Mouse (Mus musculus): ENCODE results near the gene Lysmd3.
"Not testable (repeated sequence)": the region's sequence is repeated elsewhere in the genome, so short reads cannot be mapped to it uniquely, and the experiment has no call there.

Gene Lysmd3

DNA sequence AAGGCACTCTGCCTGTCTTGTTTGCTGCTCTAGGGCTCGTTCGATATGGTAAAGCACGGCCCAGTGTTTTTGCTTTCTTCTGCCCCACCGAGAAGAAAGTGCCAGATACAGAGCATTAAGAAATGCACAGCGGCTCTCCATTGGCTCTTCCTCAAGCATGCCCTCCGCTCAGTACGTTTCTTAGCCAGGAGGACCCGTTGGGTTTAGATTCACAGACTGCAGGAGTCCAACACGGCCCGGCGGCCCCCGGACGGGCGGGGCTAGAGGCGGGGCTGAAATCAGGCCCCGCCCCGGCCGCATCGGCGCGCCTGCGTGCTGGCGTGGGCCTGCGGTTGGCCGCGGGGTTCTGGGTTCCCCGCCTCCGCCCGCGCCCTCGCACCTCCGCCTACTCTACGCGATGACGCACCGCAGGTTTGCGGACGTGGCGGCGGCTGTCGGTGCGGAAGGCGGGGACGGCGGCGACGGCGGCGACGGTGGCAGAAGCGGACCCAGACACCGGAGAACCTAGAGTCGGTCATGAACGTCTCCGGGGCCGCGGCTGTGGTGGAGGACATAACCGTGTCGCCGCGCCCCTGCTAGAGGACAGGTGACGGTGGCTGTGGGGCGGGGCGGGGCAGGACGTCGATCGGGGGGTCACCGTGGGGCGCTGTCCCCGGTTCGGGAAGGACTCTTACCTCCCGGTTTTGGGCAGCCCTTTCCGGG, at the start of gene Lysmd3:
Lysmd3 (plus strand) TSS at position 313 of the 702 bp plus-strand sequence.
- DNase-seq (ENCODE audit: low spot score): peak; percentile 95

DNA sequence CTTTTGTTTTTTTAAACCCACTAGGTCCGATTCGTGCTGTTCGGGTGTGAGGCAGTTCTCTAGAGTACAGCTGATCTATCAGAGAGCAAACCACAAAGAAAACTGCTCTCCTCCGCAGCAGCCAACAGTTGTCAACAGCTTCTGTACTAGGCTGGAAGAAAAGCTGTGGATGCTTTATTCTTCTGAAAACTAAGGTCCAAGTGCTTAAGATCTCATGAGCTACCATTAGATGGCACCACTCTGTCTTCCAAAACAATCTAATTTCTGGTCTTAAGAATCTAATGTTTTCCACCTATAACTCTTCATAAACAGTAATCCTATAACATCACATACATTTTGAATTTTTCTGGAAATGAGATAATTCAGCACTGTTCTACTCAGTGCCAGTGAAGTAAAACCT, 47.1 kb upstream of the Lysmd3 start:
- DNase-seq (ENCODE audit: low spot score): no peak

DNA sequence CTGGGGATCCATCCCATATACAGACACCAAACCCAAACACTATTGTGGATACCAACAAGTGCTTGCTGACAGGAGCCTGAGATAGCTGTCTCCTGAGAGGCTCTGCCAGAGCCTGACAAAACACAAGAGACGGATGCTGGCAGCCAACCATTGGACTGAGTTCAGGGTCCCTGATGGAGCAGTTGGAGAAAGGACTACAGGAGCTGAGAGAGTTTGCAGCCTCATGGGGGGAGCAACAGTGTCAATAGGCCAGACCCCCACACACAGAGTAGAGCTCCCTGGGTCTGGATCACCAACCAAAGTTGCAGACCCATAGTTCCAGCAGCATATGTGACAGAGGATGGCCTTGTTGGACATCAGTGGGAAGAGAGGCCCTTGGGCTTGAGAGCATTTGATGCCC, 29.6 kb upstream of the Lysmd3 start:
- not testable (repeated sequence) for DNase-seq (ENCODE audit: low spot score)

DNA sequence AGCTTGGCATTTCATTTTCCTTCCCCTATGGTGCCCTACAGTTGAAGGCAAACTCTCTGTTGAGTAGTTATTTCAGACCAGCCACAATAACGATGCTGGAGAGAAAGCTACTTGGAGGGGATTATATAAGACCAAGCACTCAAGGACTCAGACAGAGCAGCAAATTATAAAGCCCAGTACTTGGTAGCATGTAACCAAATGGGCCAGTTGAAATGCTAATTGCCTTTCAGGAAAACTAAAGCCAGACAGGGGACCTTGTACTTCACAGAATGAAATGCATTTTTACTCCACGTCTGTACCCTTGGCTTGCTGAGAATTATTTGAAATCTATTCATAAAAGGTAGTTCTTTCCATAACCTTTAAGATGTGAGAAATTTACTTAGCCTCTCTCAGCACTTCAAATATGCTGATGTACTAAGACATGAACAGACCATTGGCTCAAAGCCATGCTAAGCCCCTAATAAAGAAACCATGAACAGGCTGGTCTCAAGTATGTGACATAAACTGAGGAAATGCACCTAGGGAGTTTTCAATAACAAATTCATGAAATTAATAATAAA, 28.8 kb upstream of the Lysmd3 start:
- peak; percentile 32 for DNase-seq (ENCODE audit: low spot score)

DNA sequence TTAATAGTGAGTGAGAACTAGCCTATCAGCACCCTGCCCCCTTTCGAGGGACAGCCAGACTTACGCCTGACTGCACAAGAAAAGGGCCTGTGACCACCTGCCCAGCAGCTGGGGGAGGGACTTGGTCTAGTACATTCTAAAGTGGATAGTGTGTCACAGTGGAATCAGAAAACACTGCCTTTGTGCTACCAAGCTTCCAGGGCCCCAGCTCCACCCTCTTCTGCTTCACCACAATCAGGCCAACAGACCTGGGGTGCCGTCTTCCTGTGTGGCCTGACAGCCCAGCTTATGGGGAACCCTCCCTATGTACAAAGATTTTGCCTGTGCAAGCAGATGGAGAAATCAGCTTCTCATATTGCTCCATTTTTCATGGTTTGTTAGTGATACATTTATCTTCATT, 28.1 kb upstream of the Lysmd3 start:
- DNase-seq (ENCODE audit: low spot score): peak; percentile 84

DNA sequence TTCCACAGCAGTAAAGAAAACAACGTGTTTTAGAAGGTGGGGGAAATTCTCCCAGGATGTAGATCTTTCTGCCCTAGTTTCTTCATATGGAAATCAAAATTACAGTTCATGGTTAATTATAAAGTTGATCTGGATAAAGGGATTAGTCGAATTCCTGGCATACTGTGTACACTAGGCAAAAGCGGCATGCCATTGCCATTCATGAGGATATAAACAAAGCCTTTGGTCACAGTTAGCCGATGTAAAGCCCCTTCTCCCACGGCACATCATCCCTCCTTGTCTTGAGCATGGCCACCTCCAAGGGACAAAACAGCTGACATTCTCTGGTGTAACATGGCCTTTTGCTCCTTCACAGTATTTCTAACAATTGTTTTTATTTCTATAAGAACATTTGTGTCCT, 26.9 kb upstream of the Lysmd3 start:
- no peak for DNase-seq (ENCODE audit: low spot score)

DNA sequence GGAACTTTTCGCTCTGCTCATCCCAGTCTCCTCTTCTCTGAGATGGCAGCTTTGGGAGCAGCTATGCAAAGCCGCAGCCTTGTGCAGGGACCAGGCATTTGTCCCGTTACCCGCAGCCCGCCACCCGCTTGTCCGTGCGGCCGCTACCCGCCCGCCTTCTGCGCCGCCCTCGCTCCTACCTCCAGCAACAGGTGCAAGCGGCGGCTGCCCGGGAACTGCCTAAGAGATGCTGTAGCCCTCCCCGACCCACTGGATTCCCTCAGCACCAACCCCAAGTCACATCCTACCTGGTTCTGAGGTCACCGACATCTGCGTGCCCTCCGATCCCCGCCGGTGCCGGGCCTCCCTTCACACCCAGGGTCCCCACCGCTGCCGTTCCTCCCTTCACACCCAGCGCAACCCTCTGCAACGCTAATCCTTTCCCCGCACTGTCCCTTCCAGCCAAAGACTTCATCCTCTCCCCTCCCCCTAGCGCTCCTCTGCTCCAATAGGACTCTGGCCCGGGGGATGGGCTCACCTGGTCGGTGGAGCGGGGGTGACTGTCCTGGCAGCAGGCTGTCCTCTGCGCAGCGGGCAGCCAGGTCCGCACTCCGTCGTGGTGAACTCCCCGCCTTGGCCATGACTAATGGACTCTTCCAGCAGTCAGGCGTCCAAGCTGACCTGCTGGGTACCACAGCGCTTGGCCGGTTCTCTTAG, 24.6 kb upstream of the Lysmd3 start, which contains the start of gene Adgrv1:
Adgrv1 (minus strand) TSS at position 435 of the 696 bp plus-strand sequence.
- peak; percentile 97 for DNase-seq (ENCODE audit: low spot score)

DNA sequence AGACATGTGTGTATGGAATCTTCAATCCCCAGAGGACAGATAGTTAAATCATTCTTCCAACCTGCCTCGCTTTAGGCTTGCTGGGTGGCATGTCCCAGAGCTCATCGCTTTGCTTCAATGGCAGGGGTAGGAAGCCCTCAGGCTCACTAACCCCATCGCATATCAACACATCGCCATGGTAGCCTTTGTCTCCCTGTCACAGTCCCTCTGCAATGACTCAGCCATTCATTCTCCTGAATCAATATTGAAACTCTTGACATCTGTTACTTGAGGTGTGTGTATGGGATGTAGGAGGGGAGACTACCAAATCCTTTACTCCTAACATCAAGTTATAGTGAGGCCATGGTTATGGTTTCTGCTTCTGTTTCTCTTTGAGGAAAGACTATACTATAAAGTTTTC, 17.8 kb upstream of the Lysmd3 start:
- peak; percentile 50 for DNase-seq (ENCODE audit: low spot score)

DNA sequence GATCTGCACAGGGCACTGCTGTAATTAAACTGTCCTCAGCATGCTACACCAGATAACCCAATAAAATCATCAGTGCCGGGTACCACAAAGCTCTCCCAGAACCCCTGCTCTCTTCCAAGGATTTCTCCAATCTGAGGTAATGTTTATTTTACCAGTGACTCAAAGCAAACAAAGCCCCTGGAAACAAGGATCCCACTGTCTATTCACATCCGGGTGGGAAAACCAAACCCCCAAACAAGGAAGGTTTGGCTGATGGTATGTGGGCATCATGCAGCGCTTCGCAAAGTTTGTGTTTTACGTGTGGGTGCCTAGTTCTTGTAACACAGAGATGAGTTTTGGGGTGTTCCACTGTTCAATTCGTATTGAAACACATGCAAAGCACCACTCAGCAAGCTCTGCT, 16.6 kb upstream of the Lysmd3 start:
- no peak for DNase-seq (ENCODE audit: low spot score)

DNA sequence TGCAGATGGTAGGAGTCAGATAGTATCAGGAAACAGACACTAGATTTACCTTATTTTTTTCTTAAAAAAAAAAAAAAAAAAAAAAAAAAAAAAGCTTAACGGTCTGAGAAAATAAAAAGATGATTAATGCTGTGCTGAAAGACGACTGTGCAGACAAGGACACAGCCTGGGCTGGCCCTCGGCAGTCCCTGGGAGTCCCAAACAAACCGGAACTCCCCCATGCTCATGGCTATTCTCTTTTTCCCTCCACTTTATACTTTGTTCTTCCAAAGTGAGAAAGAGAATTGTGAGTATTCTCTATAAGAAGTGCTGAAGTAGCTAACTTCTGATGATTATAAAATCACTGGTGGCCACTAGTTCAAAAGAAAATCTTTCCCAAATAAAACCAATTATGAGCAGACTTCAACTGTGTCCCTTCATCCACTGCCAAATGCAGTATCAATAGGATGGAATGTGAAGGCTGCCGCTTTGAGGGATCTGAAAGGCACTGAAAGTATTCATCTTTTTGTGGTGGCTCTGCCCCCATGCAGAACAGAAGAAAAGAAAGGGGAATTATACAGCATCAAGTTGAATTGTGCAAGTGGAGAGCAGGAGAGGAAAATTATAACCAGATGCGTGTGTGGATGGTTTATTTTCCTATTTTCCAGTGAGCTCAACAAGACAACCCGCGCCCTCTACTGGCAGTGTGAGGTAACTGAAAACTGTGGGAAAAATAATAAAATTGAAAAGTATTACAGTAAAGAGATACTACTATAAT, 16.0 kb upstream of the Lysmd3 start:
- DNase-seq (ENCODE audit: low spot score): peak; percentile 85

DNA sequence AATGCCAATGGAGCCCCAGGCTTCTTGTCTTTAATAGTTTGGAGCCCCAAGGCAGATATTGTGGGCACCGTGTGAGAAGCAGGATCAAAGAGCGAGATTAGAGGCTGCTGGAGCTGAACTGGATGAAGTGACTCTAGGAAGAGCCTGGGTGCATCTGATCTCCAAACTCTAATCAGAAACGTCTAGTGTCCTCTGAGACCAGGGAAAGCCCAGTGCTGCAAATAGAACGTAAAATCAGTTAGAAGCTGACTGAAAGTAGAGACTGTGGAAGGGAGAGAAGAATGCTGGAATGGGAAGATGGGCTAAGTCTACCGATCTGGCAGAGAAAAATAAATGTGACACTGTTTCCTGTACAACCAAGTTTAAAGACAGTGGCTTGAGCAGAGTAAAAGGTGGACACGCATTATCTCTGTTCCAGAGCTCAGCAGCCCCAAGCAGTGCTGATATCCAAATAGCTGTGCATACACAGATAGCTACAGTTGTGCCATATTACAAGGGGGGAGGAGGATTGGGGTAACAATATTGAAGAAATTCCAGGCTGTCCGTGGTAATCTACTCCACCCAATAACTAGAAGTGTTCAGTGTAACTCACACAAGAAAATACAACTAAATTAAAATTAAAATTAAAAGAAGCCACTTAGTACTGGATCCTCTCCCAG, 14.8 kb upstream of the Lysmd3 start:
- no peak for DNase-seq (ENCODE audit: low spot score)

DNA sequence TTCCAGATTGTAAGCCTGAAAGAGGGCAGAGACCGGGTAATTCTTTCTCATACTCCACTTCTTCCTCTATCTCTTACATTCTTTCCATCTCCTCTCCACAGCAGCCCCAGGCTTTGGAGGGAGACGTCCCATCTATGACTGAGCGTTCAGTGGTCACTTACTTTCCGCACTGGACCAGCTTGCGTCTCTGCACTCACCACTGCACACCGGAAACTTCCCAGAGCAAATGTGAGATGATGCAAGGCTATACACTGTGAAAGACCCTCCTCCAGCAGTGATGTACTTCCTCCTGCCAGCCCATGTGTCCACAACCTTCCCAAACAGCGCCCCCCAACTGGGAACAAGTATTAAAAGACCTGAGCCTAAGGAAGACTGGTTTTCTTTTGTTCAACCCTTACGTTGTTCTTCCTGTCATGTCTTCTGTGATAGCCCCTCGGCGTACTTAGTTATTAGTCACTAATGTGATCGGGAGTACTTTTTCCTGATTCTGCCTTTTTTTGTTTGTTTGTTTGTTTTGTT, 13.4 kb upstream of the Lysmd3 start:
- no peak for DNase-seq (ENCODE audit: low spot score)

DNA sequence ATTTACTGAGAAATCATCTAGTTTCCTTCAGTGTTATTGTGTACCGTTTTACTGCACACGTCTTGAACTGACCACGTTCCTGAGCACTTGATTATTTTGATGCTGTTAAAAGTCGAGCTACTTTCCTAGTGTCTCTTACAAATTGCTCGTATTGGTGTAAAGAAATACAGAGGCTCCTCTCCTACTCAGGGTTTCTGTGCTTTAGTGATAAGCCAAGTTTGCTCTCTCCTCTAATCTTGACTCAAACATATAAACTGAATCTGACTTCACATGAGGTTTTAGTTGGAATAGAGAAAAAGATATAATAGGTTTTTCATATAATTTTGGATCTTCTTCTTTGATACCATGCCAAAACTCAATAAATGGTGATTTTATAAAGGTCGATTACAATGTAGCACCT, 11.1 kb upstream of the Lysmd3 start:
- no peak for DNase-seq (ENCODE audit: low spot score)

DNA sequence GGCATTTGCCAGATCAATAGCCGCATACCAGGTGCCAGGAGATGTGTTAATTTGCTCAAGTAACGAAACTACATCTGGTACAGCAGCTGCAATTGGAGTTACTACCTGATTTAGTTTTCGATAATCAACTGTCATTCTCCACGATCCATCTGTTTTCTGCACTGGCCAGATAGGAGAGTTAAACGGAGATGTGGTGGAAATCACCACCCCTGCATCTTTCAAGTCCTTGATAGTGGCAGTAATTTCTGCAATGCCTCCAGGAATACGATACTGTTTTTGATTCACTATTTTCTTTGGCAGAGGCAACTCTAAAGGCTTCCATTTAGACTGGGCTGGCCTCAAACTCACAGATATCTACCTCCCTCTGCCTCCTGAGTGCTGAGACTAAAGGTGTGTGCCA, 7.1 kb upstream of the Lysmd3 start:
- DNase-seq (ENCODE audit: low spot score): not testable (repeated sequence)

DNA sequence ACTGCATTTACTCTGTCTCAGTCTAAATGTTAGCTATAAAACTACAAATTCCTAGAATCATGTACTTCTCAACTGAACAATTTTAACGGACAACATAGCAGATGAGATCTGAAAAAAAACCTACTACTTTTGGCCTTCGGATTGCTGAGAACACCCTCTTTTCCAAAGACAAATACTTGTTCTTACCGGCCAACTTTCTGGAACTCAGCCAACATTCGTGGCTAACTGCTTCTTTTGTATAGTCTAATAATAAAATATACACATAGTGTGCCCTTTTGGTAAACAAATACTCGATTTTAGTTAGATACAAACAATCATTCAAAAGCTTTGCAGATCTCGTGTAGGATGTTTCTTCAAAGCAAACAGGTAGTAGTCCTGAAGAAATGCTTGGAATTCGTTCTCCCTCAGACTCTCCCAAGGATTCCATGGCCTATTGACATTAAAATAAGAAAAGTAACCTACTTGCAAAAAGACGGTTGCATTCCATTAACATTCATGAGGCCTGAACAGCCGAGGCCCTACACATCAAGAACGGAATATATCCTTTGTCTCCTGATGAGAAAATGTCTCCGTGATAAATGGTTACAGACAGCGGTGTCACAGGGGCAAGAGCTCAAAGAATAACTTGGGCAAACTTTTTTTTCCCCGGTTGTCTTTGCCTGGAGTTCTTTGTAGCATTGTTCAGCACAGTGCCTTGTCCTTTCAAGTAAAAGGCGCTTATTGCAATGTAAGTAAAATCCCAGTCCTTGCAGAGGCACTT, 1.2 kb upstream of the Lysmd3 start:
- peak; percentile 68 for DNase-seq (ENCODE audit: low spot score)

DNA sequence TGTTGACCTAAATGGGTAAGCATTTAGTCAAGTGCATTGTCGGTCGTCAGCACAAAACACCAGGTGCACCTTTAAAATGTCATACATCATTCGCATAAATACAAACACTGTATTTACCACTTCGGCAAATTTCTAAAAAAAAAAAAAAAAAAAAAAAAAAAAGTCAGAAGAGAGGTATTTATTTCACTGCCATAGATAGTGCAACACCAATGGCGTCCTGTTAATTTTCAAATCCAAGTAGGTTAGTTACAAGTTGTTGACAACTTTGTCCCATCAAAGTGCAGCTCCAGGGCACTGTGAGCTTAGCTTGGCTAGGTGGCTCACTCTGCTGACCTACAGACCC, 484 bp upstream of the Lysmd3 start:
- DNase-seq (ENCODE audit: low spot score): no peak

DNA sequence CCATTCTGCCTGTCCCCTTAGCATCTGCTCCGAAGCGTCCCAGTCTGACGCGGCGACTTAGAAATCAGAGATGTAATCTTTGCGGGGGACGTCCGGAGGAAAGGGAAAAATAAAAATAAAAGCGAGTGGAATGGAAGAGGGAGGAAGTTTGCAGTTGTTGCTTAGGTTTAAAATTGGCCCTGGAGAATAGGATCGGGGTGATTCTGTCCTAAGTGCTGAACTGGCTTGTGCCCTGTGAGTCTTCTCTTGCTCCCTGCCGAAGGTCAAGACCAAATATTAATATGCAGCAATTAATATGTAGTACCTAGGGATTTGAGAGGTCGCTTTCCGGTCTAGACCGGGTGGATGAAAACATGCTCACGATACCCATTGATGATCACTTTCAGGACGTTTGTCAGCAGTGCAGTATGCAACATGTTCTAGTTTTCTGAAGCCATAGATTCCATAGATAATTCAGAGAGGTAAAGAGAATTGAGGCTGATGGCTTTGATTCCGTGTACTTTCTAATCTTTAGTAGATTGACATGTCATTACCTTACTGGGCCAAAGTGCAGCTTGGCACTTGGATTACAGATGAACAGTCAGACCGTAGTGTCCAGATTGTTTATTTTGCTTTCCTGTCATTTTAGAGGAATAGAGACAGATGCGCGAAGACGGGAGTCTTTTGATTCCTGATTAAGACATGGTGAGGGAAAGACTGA, 740 bp downstream of the Lysmd3 start:
- no peak for DNase-seq (ENCODE audit: low spot score)

DNA sequence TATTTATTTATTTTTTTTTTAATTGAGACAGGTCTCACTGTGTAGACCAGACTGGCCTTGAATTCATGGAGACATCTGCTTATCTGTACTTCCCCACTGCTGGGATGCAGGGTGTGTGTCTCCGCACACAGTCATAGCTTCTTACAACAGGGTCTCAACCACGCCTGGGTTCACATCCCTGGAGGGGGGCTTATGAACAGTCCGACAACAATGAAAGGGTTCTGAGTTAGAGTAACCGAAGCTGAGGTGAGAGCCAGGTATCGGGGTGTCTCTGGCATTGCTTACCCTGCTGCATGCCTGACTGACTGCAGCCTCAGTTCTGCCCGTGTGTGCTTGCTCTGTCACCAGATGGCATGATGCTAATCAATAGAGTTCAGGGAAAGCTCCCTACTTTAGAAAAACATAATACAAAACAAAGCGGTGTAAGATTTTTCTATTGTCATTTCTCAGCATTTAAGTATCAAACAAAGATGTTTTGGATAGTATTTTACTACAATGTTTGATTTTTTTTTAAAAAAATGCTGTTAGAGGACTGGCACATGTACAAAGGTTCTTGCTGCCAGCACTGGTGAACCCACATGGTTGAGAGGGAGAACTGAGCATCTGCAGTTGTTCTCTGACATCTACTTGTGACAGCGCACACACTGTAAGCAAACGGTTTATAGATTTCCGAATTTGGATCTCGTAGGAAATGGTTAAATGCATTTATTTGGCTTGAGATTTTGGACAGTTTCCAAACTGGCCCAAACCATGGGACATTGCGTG, 6.3 kb downstream of the Lysmd3 start:
- DNase-seq (ENCODE audit: low spot score): no peak

DNA sequence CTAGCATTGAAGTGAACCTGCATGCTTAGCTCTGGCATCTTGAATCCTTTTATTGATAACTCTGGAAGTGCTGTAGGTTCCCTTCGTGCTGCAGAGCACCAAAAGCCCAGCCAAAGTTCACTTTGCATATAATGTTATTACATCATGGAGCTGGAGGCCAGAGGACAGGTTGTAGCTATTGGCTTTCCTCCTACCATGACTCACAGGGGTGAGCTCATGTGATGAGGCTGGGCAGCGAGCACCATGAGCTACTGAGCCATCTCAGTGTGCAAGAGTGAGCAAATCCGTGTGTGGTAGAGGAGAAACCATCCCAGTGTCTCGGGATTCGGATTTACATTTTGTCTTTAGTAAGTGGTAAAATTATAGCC, 6.9 kb downstream of the Lysmd3 start:
- no peak for DNase-seq (ENCODE audit: low spot score)

DNA sequence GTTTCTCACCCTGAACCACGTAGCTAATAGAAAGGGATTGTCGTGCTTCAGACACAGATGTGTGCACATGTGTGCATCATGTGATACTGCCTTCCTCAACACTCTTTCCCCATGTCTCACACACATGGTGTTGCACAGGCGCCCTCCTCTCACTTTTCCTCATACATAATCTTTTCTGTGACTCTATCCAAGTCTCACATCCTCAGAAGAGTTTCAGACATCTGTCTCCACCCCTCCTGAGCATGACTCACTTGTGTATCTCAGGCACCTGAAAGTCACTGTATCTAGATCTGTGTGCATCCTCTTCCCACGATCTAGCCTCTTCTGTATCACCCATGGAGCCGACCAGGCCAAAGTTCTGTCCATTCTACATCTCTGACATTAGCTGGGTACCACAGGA, 10.2 kb downstream of the Lysmd3 start:
- no peak for DNase-seq (ENCODE audit: low spot score)
